Mouse (Mus musculus) lung, adult 2 months (tissue): Measurements from ENCODE around the gene Hist1h2ak. TPM values are rescaled to one million over a fixed set of nuclear protein-coding genes. Genes with fewer than 3 reads are reported as not detected.
A peak's percentile ranks its signal among the peaks of the same experiment; 100 is the strongest.
"Not testable (repeated sequence)": the region's sequence is repeated elsewhere in the genome, so short reads cannot be mapped to it uniquely, and the experiment has no call there.

Source experiments
- DNase-seq: peaks from one replicate; pipeline ENCODE4 v3.0.0; 2022
- H3K4me1 ChIP-seq: fragments of 200-500 bp; 2 replicates; pipeline ENCODE4 v1.6.1; 2011; ENCODE audit warnings: low read length; ENCODE audit not compliant: control insufficient read depth, insufficient read depth
- H3K4me3 ChIP-seq: fragments of 200-500 bp; replicated peaks from 2 replicates; pipeline ENCODE3; 2011; ENCODE audit warnings: low read depth, mild to moderate bottlenecking, control low read depth, low read length; ENCODE audit errors: extremely low read depth
- CTCF ChIP-seq: fragments of 200-500 bp; IDR thresholded peaks from 2 replicates; pipeline ENCODE4 v1.5.1; 2011; ENCODE audit warnings: mild to moderate bottlenecking, low read length, control low read depth; ENCODE audit not compliant: insufficient read depth
- POLR2A ChIP-seq: fragments of 200-500 bp; IDR thresholded peaks from 2 replicates; pipeline ENCODE4 v1.6.1; 2011; ENCODE audit warnings: low read depth, mild to moderate bottlenecking, control low read depth, low read length, borderline replicate concordance; ENCODE audit errors: extremely low read depth
- WGBS: fragments of 180-500 bp; shearing (Covaris S2); methylation state at CpG from one replicate; pipeline ENCODE4 v1.1.7; 2018; 5-methylcytosine and 5-hydroxymethylcytosine counted together
- polyA plus RNA-seq: library from polyadenylated mRNA; depleted of rRNA; stranded (reverse); fragments of >200 nt; gene quantifications from 2 replicates; pipeline ENCODE4 v1.2.3, GENCODE M21; 2012

The Hist1h2ak gene
- polyA plus RNA-seq, 1 experiment, result 3.2 TPM

DNA sequence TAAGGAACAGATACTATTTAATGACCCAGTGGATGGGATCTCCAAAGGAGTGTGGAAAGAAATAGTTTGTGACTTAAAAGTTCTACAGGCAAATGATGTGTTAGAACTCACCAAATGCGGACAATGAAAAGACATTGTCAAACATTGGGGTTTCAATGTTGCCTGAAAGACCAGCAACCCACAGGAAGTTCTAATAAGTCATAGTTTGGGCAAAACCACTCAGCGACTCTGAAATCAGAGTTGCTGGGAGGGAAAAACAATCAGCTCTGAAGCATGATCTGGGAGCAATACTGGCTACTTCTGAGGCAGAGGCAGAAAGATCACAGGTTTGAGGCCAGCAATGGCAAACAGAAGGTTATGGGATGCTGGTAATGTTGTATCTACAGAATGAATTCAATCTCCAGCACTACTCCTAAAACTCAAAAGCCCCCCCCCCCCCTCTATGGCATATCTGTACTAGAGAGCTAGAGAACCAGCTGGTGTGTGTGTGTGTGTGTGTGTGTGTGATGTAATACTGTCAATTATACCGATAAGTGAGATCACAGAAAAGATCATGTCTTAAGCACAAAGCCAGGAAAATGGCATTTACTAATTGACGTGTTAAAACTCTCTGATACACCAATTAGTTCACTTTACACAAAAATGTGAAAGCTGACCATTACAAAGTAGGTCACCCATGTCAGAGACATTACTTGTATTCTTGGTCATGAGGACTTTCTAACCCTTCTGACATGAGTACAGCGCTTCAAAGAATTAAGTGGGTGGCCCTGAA, 4.1 kb downstream of the Hist1h2ak start:
- WGBS, result 9% methylated on average over 5 of the region's 5 CpGs
- no peak for DNase-seq

DNA sequence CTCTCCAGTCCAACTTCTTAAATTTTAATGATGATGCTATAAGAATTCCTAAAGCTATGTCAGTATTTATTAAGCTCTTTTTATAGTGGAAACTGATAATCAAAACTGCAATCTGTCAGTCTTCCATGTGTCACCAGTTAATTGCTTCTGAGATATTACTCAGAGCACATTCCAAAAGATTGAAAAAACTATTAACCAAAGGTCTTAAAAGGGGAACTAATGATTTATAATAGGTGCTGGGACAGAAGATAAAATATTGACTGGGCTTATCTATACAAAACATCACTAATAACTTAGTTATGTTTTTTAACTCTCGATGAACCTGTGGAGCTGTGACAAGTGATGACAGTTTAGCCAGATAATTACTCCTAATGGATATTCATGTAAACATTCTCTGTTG, 8.6 kb downstream of the Hist1h2ak start:
- Histone ChIP-seq H3K4me3 (no peak overlapping the region), H3K4me1 (peaks cover 5% of the 10 kb centered on the region; the same call in 1 of the 2 replicates)
- 66% methylated on average over 1 of the region's 1 CpGs for WGBS
- no peak for TF ChIP-seq CTCF
- no peak for TF ChIP-seq POLR2A
- no peak for DNase-seq

More for the DNA sequence above, 4.1 kb downstream of the Hist1h2ak start:
- Histone ChIP-seq H3K4me1 (peaks cover 7% of the 10 kb centered on the region), H3K4me3 (peak overlapping the region; percentile 41)
- TF ChIP-seq POLR2A, result no peak
- TF ChIP-seq CTCF, result no peak

DNA sequence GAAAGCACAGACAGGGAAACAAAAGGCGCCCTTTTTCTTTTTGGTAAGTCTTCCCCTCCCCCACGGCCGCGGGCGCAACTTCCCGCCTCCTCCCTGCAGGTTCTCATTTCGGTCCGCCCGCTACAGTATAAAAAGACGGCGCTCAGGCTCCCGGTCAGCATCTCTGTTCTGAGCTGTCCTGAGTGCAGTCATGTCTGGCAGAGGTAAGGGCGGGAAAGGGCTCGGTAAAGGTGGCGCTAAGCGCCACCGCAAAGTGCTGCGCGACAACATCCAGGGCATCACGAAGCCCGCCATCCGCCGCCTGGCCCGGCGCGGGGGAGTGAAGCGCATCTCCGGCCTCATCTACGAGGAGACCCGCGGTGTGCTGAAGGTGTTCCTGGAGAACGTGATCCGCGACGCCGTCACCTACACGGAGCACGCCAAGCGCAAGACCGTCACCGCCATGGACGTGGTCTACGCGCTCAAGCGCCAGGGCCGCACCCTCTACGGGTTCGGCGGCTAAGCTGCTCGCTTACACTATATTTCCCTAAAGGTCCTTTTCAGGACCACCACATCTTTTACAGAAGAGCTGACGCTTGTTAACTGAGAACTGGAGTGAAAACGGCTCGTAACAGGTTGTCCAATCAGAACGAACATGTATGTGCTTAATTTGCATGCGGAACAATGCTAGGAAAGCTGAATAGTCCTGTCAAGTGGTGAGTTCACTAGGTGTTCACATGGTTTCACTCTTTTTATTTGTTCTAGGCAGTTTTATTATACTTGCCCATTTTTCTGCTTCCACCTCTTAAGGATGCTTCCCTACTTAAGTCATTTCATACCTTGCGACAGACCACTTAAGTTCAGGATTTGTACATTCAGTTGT, 18.5 kb downstream of the Hist1h2ak start, which contains the start of gene Hist1h4j:
TSS of gene Hist1h4j (plus strand) at position 159 of the 862 bp plus-strand sequence.
- TF ChIP-seq POLR2A, result peak; percentile 74; the same call in 1 of the 2 replicates
- WGBS, result under 1% methylated on average over 48 of the region's 56 CpGs
- peak; percentile 56 for DNase-seq
- H3K4me3 ChIP-seq, result peak within 1 kb of the TSS; percentile 57
- not testable (repeated sequence) for H3K4me1 ChIP-seq

DNA sequence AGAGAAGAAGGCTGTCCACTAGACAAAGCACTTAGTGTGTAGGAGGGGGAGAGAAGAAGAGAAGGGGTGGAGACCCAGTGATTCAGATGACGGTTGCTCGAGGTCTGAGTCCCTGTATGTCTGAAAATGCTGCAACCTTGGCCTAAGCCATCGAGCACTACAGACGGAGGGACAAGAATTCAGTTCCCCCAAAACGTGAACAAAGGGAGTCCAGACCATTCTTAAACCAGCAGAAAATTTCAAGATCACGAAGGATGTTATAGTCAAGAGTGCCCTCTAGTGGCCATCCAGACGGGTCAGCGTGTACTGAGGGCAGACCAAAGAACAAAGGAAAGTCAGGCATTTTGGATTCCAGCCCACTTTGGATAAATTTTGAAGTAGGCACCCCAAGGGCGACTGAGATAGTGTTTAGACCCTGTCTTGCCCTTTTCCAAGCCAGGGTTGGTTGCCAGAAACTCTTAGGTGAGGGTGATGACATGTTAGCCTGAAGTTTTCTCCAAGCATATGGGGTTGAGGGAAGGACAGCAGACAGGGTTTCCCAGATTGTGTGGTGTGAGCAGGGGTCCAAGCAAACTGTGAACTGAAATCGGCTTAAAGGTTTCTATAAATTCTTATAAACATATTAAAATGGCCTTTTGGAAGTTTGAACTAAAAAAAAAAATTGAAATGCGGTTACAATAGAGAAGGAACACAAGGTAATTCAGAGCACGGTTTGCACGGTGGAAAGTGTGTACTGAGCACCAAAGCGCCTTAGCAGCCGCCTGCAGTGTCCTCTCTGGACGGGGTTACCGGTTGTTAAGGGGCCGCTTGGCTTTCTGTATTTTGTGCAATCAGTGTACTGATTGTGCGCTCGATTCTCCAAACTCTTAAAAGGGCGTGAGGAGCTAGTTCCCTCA, 19.4 kb downstream of the Hist1h2ak start:
- peak; percentile 61 for DNase-seq
- under 1% methylated on average over 21 of the region's 21 CpGs for WGBS
- no peak for TF ChIP-seq POLR2A
- TF ChIP-seq CTCF, result peak; percentile 84
- H3K4me3 ChIP-seq, result peak overlapping the region; percentile 57
- H3K4me1 ChIP-seq, result no peaks in the 10 kb centered on the region

DNA sequence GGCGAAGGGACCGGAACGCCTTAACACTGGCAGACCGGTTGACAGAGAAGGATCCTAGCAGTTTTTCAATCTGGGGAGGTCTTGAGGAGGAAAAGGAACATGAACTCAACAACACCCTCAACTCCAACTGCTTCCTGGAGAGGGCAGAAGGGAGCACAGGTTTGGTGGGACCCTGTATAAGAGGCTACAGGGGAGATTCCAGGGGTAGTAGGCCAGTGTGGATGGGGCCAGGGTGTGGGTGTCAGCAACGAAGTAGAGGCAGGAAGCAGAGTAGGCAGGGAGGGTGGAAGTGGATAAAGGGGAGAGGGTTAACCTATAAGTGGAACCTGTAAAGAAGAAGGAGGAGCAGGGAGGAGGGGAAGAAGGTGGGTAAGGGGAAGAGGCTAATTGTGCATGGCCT, 20.2 kb downstream of the Hist1h2ak start:
- Histone ChIP-seq H3K4me1 (no peaks in the 10 kb centered on the region), H3K4me3 (no peak overlapping the region)
- DNase-seq, result no peak
- TF ChIP-seq POLR2A (no peak), CTCF (no peak)
- WGBS, result 85% methylated on average over 5 of the region's 5 CpGs

DNA sequence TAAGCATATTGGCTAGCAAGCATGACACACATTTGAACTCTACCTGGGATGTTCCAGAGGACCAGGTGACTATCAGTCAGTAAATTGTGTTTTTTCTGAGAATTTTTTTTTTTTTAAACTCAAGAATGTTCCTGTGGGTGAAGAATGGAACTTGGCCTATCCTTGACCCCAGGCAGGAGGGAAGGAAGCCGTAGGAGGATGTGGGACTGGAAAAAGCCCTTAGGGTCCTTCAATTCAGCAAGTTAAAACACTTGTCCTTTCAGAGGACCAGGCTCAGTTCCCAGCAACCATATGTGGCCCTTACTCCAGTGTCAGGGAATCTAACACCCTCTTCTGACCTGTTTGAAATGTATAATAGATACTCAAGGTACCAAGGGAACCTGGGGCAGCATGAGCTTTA, 24.1 kb downstream of the Hist1h2ak start:
- TF ChIP-seq POLR2A (no peak), CTCF (no peak)
- no peaks in the 10 kb centered on the region for H3K4me1 ChIP-seq
- H3K4me3 ChIP-seq, result no peak overlapping the region
- DNase-seq, result no peak
- 65% methylated on average over 1 of the region's 1 CpGs for WGBS

DNA sequence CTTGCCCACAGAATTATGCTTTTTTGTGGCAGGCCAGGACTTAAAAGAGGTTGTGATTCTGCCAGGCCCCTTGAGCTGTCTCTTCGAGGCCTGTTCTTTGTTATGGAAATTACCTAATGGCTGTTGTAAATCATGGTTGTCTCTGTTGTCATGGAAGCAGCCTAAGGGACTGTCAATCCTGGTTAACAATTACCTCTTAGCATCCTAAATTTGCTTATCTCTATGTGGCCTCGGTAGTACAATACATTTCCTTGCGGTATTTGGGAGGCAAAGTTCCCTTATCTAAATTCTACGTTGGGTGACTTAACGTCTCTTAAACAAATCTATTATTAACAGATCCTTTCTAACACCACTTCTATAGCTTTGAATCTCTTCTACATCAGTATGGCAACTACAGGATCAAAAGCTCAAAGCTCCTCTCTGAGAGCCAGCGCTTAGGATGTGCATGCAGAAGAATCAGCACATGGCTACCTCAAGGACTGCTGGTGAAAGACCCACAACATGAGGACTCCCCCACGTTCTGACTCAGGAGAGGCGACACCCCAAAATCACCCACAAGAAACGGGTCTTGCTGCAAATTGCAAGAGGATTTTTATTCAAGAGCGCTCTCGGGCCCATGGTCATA, 25.6 kb downstream of the Hist1h2ak start:
- Histone ChIP-seq H3K4me3 (no peak overlapping the region), H3K4me1 (no peaks in the 10 kb centered on the region)
- TF ChIP-seq POLR2A, result no peak
- no peak for TF ChIP-seq CTCF
- DNase-seq, result no peak
- WGBS, result 57% methylated on average over 11 of the region's 11 CpGs

DNA sequence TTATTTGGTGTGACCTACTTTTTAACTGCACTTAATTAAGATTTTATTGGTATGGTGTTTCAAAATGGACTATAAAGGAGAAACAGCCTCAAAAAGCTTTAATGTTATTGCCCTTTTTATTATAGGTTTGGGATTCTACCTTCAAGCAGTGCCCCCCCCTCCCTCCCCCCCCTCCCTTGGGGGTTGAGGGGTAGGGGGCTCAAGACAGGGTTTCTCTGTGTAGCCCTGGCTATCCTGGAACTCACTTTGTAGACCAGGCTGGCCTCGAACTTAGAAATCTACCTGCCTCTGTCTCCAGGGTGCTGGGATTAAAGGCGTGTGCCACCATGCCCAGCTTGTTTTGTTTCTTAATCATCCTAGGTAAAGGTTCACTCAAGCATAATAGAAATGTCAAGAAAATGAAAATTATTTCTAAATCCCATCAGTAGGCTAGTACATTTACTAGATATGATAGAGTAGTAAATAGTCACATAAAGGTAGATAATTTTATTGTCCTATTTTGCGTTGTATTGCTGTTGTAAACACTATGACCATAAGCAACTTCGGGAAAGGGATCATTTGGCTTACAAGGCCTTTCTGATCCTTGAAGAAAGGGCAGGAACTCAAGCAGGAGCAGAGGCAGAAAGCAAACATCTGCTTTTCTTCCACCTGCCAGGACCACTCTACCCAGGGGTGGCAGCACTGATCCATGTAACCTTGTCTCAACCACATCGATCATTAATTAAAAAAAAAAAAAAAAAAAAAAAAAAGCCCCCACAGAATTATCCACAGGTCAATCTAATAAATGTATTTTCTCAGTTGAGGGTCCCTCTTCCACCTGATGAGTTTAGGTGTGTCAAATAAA, 30.4 kb downstream of the Hist1h2ak start:
- H3K4me1 ChIP-seq, result peaks cover 5% of the 10 kb centered on the region
- no peak overlapping the region for H3K4me3 ChIP-seq
- WGBS, result 47% methylated on average over 5 of the region's 5 CpGs
- no peak for TF ChIP-seq CTCF
- no peak for TF ChIP-seq POLR2A
- no peak for DNase-seq
